Mouse (Mus musculus) liver, adult 2 months (tissue): ENCODE measurements around the gene Ap1b1. TPM values are rescaled to one million over a fixed set of nuclear protein-coding genes. Genes with fewer than 3 reads are reported as not detected.

Experiments
- DNase-seq: peaks from one replicate; pipeline ENCODE4 v3.0.0-alpha.2; 2011; ENCODE audit warnings: low read depth, low spot score; ENCODE audit errors: extremely low read depth
- H3K27ac ChIP-seq: fragments of 200-500 bp; replicated peaks from 2 replicates; pipeline ENCODE4 v1.5.1; 2012; ENCODE audit warnings: low read depth, mild to moderate bottlenecking, control low read depth, inconsistent platforms, low read length; ENCODE audit not compliant: insufficient read depth
- H3K27me3 ChIP-seq: fragments of 200-500 bp; 2 replicates; pipeline ENCODE4 v1.6.1; 2012; ENCODE audit warnings: mild to moderate bottlenecking, moderate library complexity, low read length, inconsistent platforms; ENCODE audit not compliant: control insufficient read depth, insufficient read depth
- H3K36me3 ChIP-seq: fragments of 200-500 bp; 2 replicates; pipeline ENCODE4 v1.6.1; 2012; ENCODE audit warnings: low read length, inconsistent platforms; ENCODE audit not compliant: control insufficient read depth, insufficient read depth
- H3K4me1 ChIP-seq: fragments of 200-500 bp; 2 replicates; pipeline ENCODE4 v1.6.1; 2011; ENCODE audit warnings: low read length; ENCODE audit not compliant: control insufficient read depth, insufficient read depth
- H3K4me3 ChIP-seq: fragments of 200-500 bp; 2 replicates; pipeline ENCODE4 v1.5.1; 2011; ENCODE audit warnings: low read depth, mild to moderate bottlenecking, control low read depth, low read length, moderate library complexity; ENCODE audit not compliant: insufficient read depth
- H3K79me2 ChIP-seq: fragments of 200-500 bp; 2 replicates; pipeline ENCODE4 v1.6.1; 2012; ENCODE audit warnings: inconsistent platforms, mild to moderate bottlenecking, low read length, moderate library complexity; ENCODE audit not compliant: control insufficient read depth, insufficient read depth
- H3K9ac ChIP-seq: fragments of 200-500 bp; 2 replicates; pipeline ENCODE4 v1.6.1; 2012; ENCODE audit warnings: low read depth, mild to moderate bottlenecking, control low read depth, inconsistent platforms, low read length
- CTCF ChIP-seq: fragments of 200-500 bp; IDR thresholded peaks from 2 replicates; pipeline ENCODE4 v1.5.1; 2011; ENCODE audit warnings: low read depth, low read length, control low read depth
- POLR2A ChIP-seq: fragments of 200-500 bp; IDR thresholded peaks from 2 replicates; pipeline ENCODE4 v1.6.1; 2011; ENCODE audit warnings: low read length, control low read depth; ENCODE audit not compliant: insufficient read depth; ENCODE audit errors: extremely low read depth
- WGBS: fragments of 180-500 bp; shearing (Covaris S2); methylation state at CpG from one replicate; pipeline ENCODE4 v1.1.7; 2018; 5-methylcytosine and 5-hydroxymethylcytosine counted together
- polyA plus RNA-seq: library from polyadenylated mRNA; depleted of rRNA; stranded (reverse); fragments of >200 nt; gene quantifications from 2 replicates; pipeline ENCODE4 v1.2.3, GENCODE M21; 2012; rRNA removed
- total RNA-seq: library from RNA; depleted of rRNA; stranded (reverse); fragments of >200 nt; gene quantifications from 2 replicates; pipeline ENCODE4 v1.2.3, GENCODE M21; 2014; rRNA removed

The Ap1b1 gene
- total and polyA plus RNA-seq, 2 experiments, result 30.1 to 48.8 TPM

- 96% methylated on average over 1 of the region's 1 CpGs for WGBS
- Histone ChIP-seq H3K27ac (no peak overlapping the region), H3K4me1 (peaks cover 5% of the 10 kb centered on the region), H3K36me3 (peaks cover 79% of the 10 kb centered on the region), H3K9ac (no peak overlapping the region), H3K79me2 (peaks cover 11% of the 10 kb centered on the region; the same call in 1 of the 2 replicates), H3K4me3 (no peak overlapping the region), H3K27me3 (no peaks in the 10 kb centered on the region)
- TF ChIP-seq CTCF (no peak), POLR2A (no peak)
- DNase-seq, result no peak
Measured at GRCm38 (mm10) chr11:5089147-5089546, 102.5 kb downstream of the Ap1b1 start.

- 76% methylated on average over 2 of the region's 2 CpGs for WGBS
- H3K4me1 ChIP-seq, result peaks cover 11% of the 10 kb centered on the region
- TF ChIP-seq POLR2A (no peak), CTCF (peak; percentile 15; the same call in 1 of the 2 replicates)
- no peak for DNase-seq
- H3K27ac ChIP-seq, result no peak overlapping the region
- H3K79me2 ChIP-seq, result peaks cover 13% of the 10 kb centered on the region; the same call in 1 of the 2 replicates
- H3K4me3 ChIP-seq, result no peak overlapping the region
- no peaks in the 10 kb centered on the region for H3K27me3 ChIP-seq
- H3K36me3 ChIP-seq, result peaks cover 56% of the 10 kb centered on the region
- H3K9ac ChIP-seq, result no peak overlapping the region
Measured at GRCm38 (mm10) chr11:5091706-5092105, 105.1 kb downstream of the Ap1b1 start.

Other genes with a start within 250 kb of the Ap1b1 start
- not detected in 2 replicates for gene Cabp7, start 240.0 kb upstream of the Ap1b1 start, total RNA-seq
- gene Cabp7, start 240.0 kb upstream of the Ap1b1 start, polyA plus RNA-seq, result not detected in 2 replicates
- gene Nf2, start 137.3 kb upstream of the Ap1b1 start, total RNA-seq, result 10.8 and 11.1 TPM in 2 replicates
- gene Nf2, start 137.3 kb upstream of the Ap1b1 start, polyA plus RNA-seq, result 14.6 and 16.4 TPM in 2 replicates
- gene Nipsnap1, start 112.9 kb upstream of the Ap1b1 start, total RNA-seq, result 217 and 226 TPM in 2 replicates
- gene Nipsnap1, start 112.9 kb upstream of the Ap1b1 start, polyA plus RNA-seq, result 294 and 337 TPM in 2 replicates
- 8.8 and 10.0 TPM in 2 replicates for gene Thoc5, start 91.5 kb upstream of the Ap1b1 start, total RNA-seq
- 9.6 and 10.4 TPM in 2 replicates for gene Thoc5, start 91.5 kb upstream of the Ap1b1 start, polyA plus RNA-seq
- 0.09 and 0.20 TPM in 2 replicates for gene Nefh, start 38.8 kb upstream of the Ap1b1 start, total RNA-seq
- 0.06 TPM in 1 of 2 replicates, not detected in the other for gene Nefh, start 38.8 kb upstream of the Ap1b1 start, polyA plus RNA-seq
- gene Rasl10a, start 71.3 kb downstream of the Ap1b1 start, total RNA-seq, result not detected in 2 replicates
- gene Rasl10a, start 71.3 kb downstream of the Ap1b1 start, polyA plus RNA-seq, result 0.26 TPM in 1 of 2 replicates, not detected in the other
- 3.1 and 7.3 TPM in 2 replicates for gene Gas2l1, start 78.5 kb downstream of the Ap1b1 start, total RNA-seq
- gene Gas2l1, start 78.5 kb downstream of the Ap1b1 start, polyA plus RNA-seq, result 25.4 and 25.8 TPM in 2 replicates
- 8.6 and 13.8 TPM in 2 replicates for gene Rhbdd3, start 112.1 kb downstream of the Ap1b1 start, total RNA-seq
- gene Rhbdd3, start 112.1 kb downstream of the Ap1b1 start, polyA plus RNA-seq, result 26.5 and 30.8 TPM in 2 replicates
- gene Ewsr1, start 112.4 kb downstream of the Ap1b1 start, total RNA-seq, result 88.6 and 89.8 TPM in 2 replicates
- gene Ewsr1, start 112.4 kb downstream of the Ap1b1 start, polyA plus RNA-seq, result 95.1 and 112 TPM in 2 replicates
- gene Emid1, start 165.4 kb downstream of the Ap1b1 start, total RNA-seq, result 0.20 and 0.28 TPM in 2 replicates
- gene Emid1, start 165.4 kb downstream of the Ap1b1 start, polyA plus RNA-seq, result 0.65 and 0.77 TPM in 2 replicates